Mouse (Mus musculus): ENCODE measurements around the gene Cacnb2. TPM values are rescaled to one million over a fixed set of nuclear protein-coding genes. Genes with fewer than 3 reads are reported as not detected.

Gene Cacnb2
- polyA plus RNA-seq, 1 experiment from 2014 or later: 4.6 TPM

GRCm38 (mm10) chr2:14883460-14883859 is 280.6 kb downstream of the Cacnb2 start:
- H3K4me3 ChIP-seq (replicated peaks; ENCODE audit: low read length): no peak overlapping the region
- no peak for ATAC-seq
- no peak overlapping the region for H3K9ac ChIP-seq (replicated peaks; ENCODE audit: low read depth, low read length)
- no peak overlapping the region for H3K4me2 ChIP-seq (ENCODE audit: low read length)
- H3K36me3 ChIP-seq (ENCODE audit: control insufficient read depth, insufficient read depth): no peaks in the 10 kb centered on the region
- 76% methylated on average over 3 of the region's 3 CpGs for WGBS
- H3K27ac ChIP-seq (ENCODE audit: low read length): no peak overlapping the region
- H3K27me3 ChIP-seq (replicated peaks; ENCODE audit: control insufficient read depth, insufficient read depth, low read length): no peaks in the 10 kb centered on the region
- H3K4me1 ChIP-seq (replicated peaks; ENCODE audit: control insufficient read depth, insufficient read depth, low read length): no peaks in the 10 kb centered on the region
- no peaks in the 10 kb centered on the region for H3K9me3 ChIP-seq (ENCODE audit: control insufficient read depth, low read length)

DNA sequence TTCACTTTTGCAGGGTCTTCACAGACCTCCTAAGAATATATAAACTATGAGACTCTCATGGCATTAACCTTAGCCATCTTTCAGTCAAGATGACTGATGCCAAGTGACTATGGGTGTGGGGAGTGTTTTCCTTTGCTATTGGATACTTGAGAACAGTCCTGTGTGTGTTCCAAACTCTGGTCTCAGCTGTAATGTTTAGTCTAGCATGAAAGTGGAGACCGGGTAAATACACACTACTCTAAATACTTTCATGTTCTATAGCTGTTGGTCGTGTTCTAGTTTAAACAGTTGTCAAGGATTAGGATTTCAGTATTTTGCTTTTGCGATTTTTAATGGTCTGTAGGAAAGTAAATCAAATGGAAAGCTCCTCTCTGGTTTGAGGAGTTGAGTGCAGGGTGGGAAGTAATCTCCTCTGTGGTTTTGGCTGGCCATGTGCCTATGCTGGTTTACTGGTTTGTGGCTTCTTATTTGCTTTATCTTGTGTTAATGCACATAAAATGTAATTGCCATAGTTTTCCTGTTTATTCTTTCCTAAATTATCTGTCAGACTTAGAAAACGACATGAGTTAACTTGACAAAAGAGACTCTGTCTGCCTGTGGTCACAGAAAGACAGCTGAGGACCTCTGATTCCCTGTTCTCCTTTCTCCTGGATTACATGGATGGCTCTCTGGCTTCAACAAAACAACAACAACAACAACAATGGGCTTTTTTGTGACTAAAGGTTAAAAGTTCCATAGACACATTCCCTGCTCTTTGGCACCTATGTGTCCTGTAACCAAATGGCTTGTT is 285.7 kb downstream of the Cacnb2 start:
- H3K9me3 ChIP-seq (ENCODE audit: control insufficient read depth, low read length): no peaks in the 10 kb centered on the region
- 73% methylated on average over 4 of the region's 4 CpGs for WGBS

DNA sequence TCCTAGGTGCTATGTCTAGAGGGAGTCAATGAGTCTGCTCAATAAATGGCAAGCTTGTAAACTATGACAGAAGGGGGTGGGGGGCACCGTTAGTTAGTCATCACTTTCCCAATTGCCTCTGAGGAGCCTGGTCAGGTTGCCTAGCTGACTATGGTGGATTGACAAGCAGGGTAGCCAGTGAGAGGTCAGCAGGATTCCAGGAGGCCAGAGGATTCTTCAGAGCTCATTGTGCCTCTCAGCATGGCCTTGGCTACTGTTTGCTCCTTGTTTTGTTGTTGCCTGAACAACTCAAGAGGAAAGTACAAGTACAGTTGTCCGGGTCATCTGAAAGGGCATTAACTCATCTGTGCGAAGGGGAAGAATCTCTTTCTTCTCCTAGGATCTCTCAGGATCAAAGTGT is 300.9 kb downstream of the Cacnb2 start:
- ATAC-seq: no peak
- H3K4me2 ChIP-seq (ENCODE audit: low read length): no peak overlapping the region
- peaks cover 5% of the 10 kb centered on the region for H3K4me1 ChIP-seq (replicated peaks; ENCODE audit: control insufficient read depth, insufficient read depth, low read length)
- no peaks in the 10 kb centered on the region for H3K27me3 ChIP-seq (replicated peaks; ENCODE audit: control insufficient read depth, insufficient read depth, low read length)
- no peaks in the 10 kb centered on the region for H3K9me3 ChIP-seq (ENCODE audit: control insufficient read depth, low read length)
- H3K36me3 ChIP-seq (ENCODE audit: control insufficient read depth, insufficient read depth): no peaks in the 10 kb centered on the region
- WGBS: 9% methylated on average over 3 of the region's 3 CpGs
- no peak overlapping the region for H3K27ac ChIP-seq (ENCODE audit: low read length)
- H3K4me3 ChIP-seq (replicated peaks; ENCODE audit: low read length): no peak overlapping the region
- H3K9ac ChIP-seq (replicated peaks; ENCODE audit: low read depth, low read length): no peak overlapping the region

More for the DNA sequence above, 285.7 kb downstream of the Cacnb2 start:
- Histone ChIP-seq H3K27ac (ENCODE audit: low read length) (no peak overlapping the region), H3K4me3 (replicated peaks; ENCODE audit: low read length) (no peak overlapping the region), H3K27me3 (replicated peaks; ENCODE audit: control insufficient read depth, insufficient read depth, low read length) (no peaks in the 10 kb centered on the region), H3K9ac (replicated peaks; ENCODE audit: low read depth, low read length) (no peak overlapping the region), H3K36me3 (ENCODE audit: control insufficient read depth, insufficient read depth) (no peaks in the 10 kb centered on the region), H3K4me2 (ENCODE audit: low read length) (no peak overlapping the region), H3K4me1 (replicated peaks; ENCODE audit: control insufficient read depth, insufficient read depth, low read length) (no peaks in the 10 kb centered on the region)
- no peak for ATAC-seq

DNA sequence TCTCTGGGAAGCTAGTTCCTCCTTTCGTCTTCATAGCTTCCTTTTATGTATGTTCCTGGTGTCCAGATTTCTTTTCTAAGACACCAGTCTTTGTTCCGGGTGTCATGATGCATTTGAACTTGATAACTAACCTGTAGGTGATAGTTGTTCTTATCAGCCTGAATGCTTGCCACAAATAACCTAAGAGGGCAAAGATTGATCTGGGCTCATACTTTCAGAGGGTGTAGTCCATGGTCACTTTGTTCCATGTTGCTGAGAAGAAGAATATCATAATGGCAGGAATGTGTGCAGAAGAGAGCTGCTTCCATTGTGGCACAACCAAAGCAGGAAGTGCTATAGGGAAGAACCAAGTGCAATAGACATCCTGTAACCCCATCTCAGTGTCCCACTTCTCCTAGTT is 302.0 kb downstream of the Cacnb2 start:
- Histone ChIP-seq H3K9ac (replicated peaks; ENCODE audit: low read depth, low read length) (no peak overlapping the region), H3K4me2 (ENCODE audit: low read length) (no peak overlapping the region), H3K27me3 (replicated peaks; ENCODE audit: control insufficient read depth, insufficient read depth, low read length) (no peaks in the 10 kb centered on the region), H3K9me3 (ENCODE audit: control insufficient read depth, low read length) (no peaks in the 10 kb centered on the region), H3K36me3 (ENCODE audit: control insufficient read depth, insufficient read depth) (no peaks in the 10 kb centered on the region), H3K4me3 (replicated peaks; ENCODE audit: low read length) (no peak overlapping the region), H3K27ac (ENCODE audit: low read length) (no peak overlapping the region), H3K4me1 (replicated peaks; ENCODE audit: control insufficient read depth, insufficient read depth, low read length) (peaks cover 5% of the 10 kb centered on the region)
- 87% methylated on average over 2 of the region's 2 CpGs for WGBS
- ATAC-seq: no peak

- Histone ChIP-seq H3K4me3 (replicated peaks; ENCODE audit: low read length) (no peak overlapping the region), H3K9ac (replicated peaks; ENCODE audit: low read depth, low read length) (no peak overlapping the region), H3K36me3 (ENCODE audit: control insufficient read depth, insufficient read depth) (no peaks in the 10 kb centered on the region), H3K9me3 (ENCODE audit: control insufficient read depth, low read length) (no peaks in the 10 kb centered on the region), H3K4me2 (ENCODE audit: low read length) (no peak overlapping the region), H3K27me3 (replicated peaks; ENCODE audit: control insufficient read depth, insufficient read depth, low read length) (no peaks in the 10 kb centered on the region), H3K4me1 (replicated peaks; ENCODE audit: control insufficient read depth, insufficient read depth, low read length) (peaks cover 5% of the 10 kb centered on the region), H3K27ac (ENCODE audit: low read length) (no peak overlapping the region)
- no peak for ATAC-seq
- WGBS: 26% methylated on average over 10 of the region's 10 CpGs
These were observed 304.4 kb downstream of the Cacnb2 start for GRCm38 (mm10) chr2:14907124-14907925.

GRCm38 (mm10) chr2:14917585-14918247 is 314.8 kb downstream of the Cacnb2 start:
- H3K9me3 ChIP-seq (ENCODE audit: control insufficient read depth, low read length): no peaks in the 10 kb centered on the region
- H3K9ac ChIP-seq (replicated peaks; ENCODE audit: low read depth, low read length): no peak overlapping the region
- H3K27ac ChIP-seq (ENCODE audit: low read length): no peak overlapping the region
- 76% methylated on average over 3 of the region's 3 CpGs for WGBS
- ATAC-seq: peak; percentile 75
- H3K4me2 ChIP-seq (ENCODE audit: low read length): no peak overlapping the region
- H3K4me3 ChIP-seq (replicated peaks; ENCODE audit: low read length): no peak overlapping the region
- H3K4me1 ChIP-seq (replicated peaks; ENCODE audit: control insufficient read depth, insufficient read depth, low read length): 0 out of 2 replicates have a peak, but pooled peaks cover 2% of the 10 kb centered on the region
- H3K27me3 ChIP-seq (replicated peaks; ENCODE audit: control insufficient read depth, insufficient read depth, low read length): no peaks in the 10 kb centered on the region
- H3K36me3 ChIP-seq (ENCODE audit: control insufficient read depth, insufficient read depth): no peaks in the 10 kb centered on the region

DNA sequence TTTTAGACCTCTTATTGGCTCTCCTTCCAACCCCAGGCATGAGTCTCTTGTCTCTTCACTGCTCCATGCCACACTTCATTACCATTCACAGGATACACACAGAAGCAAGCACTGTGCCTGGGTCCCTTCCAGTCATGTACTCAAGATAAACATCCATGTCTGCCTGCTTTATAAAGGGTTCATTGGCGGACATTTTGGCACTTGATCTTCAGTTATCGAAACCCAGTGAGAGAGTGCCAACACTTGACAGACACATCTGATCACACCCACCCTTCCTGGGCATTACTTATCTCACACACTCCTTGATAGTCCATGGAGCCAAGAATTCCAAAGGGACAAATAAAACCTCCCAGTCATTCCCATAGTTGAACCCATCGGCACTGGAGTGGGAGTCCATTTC is 327.0 kb downstream of the Cacnb2 start:
- no peak overlapping the region for H3K4me2 ChIP-seq (ENCODE audit: low read length)
- no peaks in the 10 kb centered on the region for H3K4me1 ChIP-seq (replicated peaks; ENCODE audit: control insufficient read depth, insufficient read depth, low read length)
- no peak for ATAC-seq
- H3K36me3 ChIP-seq (ENCODE audit: control insufficient read depth, insufficient read depth): no peaks in the 10 kb centered on the region
- H3K27ac ChIP-seq (ENCODE audit: low read length): no peak overlapping the region
- no peak overlapping the region for H3K4me3 ChIP-seq (replicated peaks; ENCODE audit: low read length)
- H3K9me3 ChIP-seq (ENCODE audit: control insufficient read depth, low read length): no peaks in the 10 kb centered on the region
- 71% methylated on average over 3 of the region's 3 CpGs for WGBS
- no peak overlapping the region for H3K9ac ChIP-seq (replicated peaks; ENCODE audit: low read depth, low read length)
- H3K27me3 ChIP-seq (replicated peaks; ENCODE audit: control insufficient read depth, insufficient read depth, low read length): no peaks in the 10 kb centered on the region

DNA sequence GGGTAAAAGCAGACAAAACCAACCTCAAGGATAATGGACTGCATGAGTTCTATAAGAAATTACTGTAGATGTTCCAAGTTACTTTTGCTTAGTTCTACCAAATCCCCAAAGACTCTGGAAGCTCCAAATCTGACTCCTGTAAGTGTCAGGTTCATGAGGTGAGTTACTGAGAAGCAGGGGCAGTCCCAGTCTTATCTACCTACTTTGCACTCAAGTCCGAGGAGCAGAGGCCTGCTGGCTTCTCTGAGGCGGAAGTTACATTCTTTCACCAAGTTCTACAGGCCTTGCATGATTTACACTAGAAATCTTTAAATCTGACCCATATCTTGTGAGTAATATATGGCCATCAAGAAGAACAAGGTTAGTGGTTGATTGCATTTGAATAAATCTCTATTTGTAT is 329.1 kb downstream of the Cacnb2 start:
- H3K9ac ChIP-seq (replicated peaks; ENCODE audit: low read depth, low read length): no peak overlapping the region
- no peak overlapping the region for H3K4me2 ChIP-seq (ENCODE audit: low read length)
- 94% methylated on average over 2 of the region's 2 CpGs for WGBS
- no peaks in the 10 kb centered on the region for H3K9me3 ChIP-seq (ENCODE audit: control insufficient read depth, low read length)
- ATAC-seq: no peak
- H3K27me3 ChIP-seq (replicated peaks; ENCODE audit: control insufficient read depth, insufficient read depth, low read length): no peaks in the 10 kb centered on the region
- peaks cover 2% of the 10 kb centered on the region for H3K4me1 ChIP-seq (replicated peaks; ENCODE audit: control insufficient read depth, insufficient read depth, low read length)
- no peak overlapping the region for H3K27ac ChIP-seq (ENCODE audit: low read length)
- no peaks in the 10 kb centered on the region for H3K36me3 ChIP-seq (ENCODE audit: control insufficient read depth, insufficient read depth)
- no peak overlapping the region for H3K4me3 ChIP-seq (replicated peaks; ENCODE audit: low read length)

DNA sequence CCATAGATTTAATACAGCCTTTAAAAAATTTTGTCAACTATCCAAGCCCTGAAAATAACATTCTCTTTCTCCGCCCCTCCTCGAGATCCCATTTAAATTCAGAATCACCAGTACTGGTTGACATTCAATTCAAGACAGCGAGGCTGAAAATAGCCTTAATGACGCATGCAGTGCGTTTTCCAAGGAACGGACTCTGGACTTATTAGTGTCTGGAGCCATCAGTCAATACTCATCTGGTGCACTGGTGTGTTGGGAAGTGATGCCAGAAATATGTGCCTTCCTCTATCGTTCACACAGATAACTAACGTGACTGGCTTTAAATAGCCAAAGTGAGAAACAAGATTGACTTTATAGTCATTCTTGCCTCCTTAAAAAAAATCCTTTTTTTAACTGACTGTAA is 333.6 kb downstream of the Cacnb2 start:
- peaks cover 2% of the 10 kb centered on the region for H3K4me1 ChIP-seq (replicated peaks; ENCODE audit: control insufficient read depth, insufficient read depth, low read length)

More for the DNA sequence above, 333.6 kb downstream of the Cacnb2 start:
- Histone ChIP-seq H3K4me3 (replicated peaks; ENCODE audit: low read length) (no peak overlapping the region), H3K9ac (replicated peaks; ENCODE audit: low read depth, low read length) (no peak overlapping the region), H3K9me3 (ENCODE audit: control insufficient read depth, low read length) (no peaks in the 10 kb centered on the region), H3K4me2 (ENCODE audit: low read length) (no peak overlapping the region), H3K27me3 (replicated peaks; ENCODE audit: control insufficient read depth, insufficient read depth, low read length) (no peaks in the 10 kb centered on the region), H3K27ac (ENCODE audit: low read length) (no peak overlapping the region), H3K36me3 (ENCODE audit: control insufficient read depth, insufficient read depth) (no peaks in the 10 kb centered on the region)
- WGBS: 45% methylated on average over 8 of the region's 8 CpGs
- ATAC-seq: no peak

Measured in forebrain, embryonic 16.5 days (tissue).